Mouse (Mus musculus): ENCODE measurements around the gene Glycam1.
A peak's percentile ranks its signal among the peaks of the same experiment; 100 is the strongest.

The Glycam1 gene

GRCm38 (mm10) chr15:103519386-103520378 is 45.2 kb downstream of the Glycam1 start:
- no peak for DNase-seq (ENCODE audit: low spot score)

- DNase-seq (ENCODE audit: low spot score): no peak
Observed at GRCm38 (mm10) chr15:103518600-103519385, 46.1 kb downstream of the Glycam1 start.

GRCm38 (mm10) chr15:103514914-103515313 is 50.0 kb downstream of the Glycam1 start:
- no peak for DNase-seq (ENCODE audit: low spot score)

- DNase-seq (ENCODE audit: low spot score): peak; percentile 72
Observed at GRCm38 (mm10) chr15:103514119-103514518, 50.8 kb downstream of the Glycam1 start.

- DNase-seq (ENCODE audit: low spot score): no peak
Observed at GRCm38 (mm10) chr15:103513621-103514031, 51.3 kb downstream of the Glycam1 start.
